Mouse (Mus musculus) heart, postnatal 0 days (tissue): Measurements from ENCODE around the gene 4933428G20Rik. TPM values are rescaled to one million over a fixed set of nuclear protein-coding genes. Genes with fewer than 3 reads are reported as not detected.

Experiments used
- ATAC-seq: fragments of 200-750 bp; cut with Nextera tagmentation; 2 replicates; pipeline ENCODE4 v1.8.0; 2017; ENCODE audit warnings: low read depth, moderate number of reproducible peaks, moderate library complexity; ENCODE audit not compliant: insufficient read depth
- DNase-seq: peaks from one replicate; pipeline ENCODE4 v3.0.0-alpha.2; 2016; ENCODE audit warnings: low spot score
- H3K27ac ChIP-seq: fragments of 300-500 bp; sonication (generic); 2 replicates; pipeline ENCODE4 v1.5.1; 2014; ENCODE audit warnings: low read depth, mild to moderate bottlenecking
- H3K27me3 ChIP-seq: fragments of 300-500 bp; sonication (generic); 2 replicates; pipeline ENCODE4 v1.6.1; 2014; ENCODE audit warnings: low read length, mixed read lengths; ENCODE audit not compliant: control insufficient read depth, insufficient read depth
- H3K36me3 ChIP-seq: fragments of 300-500 bp; sonication (generic); replicated peaks from 2 replicates; pipeline ENCODE4 v1.6.1; 2014; ENCODE audit warnings: low read length, mixed read lengths; ENCODE audit not compliant: control insufficient read depth, insufficient read depth
- H3K4me1 ChIP-seq: fragments of 300-500 bp; sonication (generic); 2 replicates; pipeline ENCODE4 v1.6.1; 2014; ENCODE audit warnings: antibody characterized with exemption; ENCODE audit not compliant: control insufficient read depth, insufficient read depth
- H3K4me2 ChIP-seq: fragments of 300-500 bp; sonication (generic); 2 replicates; pipeline ENCODE4 v1.6.1; 2014; ENCODE audit warnings: low read depth, mild to moderate bottlenecking, low read length, moderate library complexity
- H3K4me3 ChIP-seq: fragments of 300-500 bp; sonication (generic); 2 replicates; pipeline ENCODE4 v1.5.1; 2014; ENCODE audit warnings: low read depth, low read length
- H3K9ac ChIP-seq: fragments of 300-500 bp; sonication (generic); replicated peaks from 2 replicates; pipeline ENCODE4 v1.6.1; 2014; ENCODE audit warnings: low read depth, low read length, mixed read lengths
- H3K9me3 ChIP-seq: fragments of 300-500 bp; sonication (generic); replicated peaks from 2 replicates; pipeline ENCODE4 v1.6.1; 2016; ENCODE audit warnings: low read length; ENCODE audit not compliant: control insufficient read depth
- CTCF ChIP-seq: IDR thresholded peaks from 2 replicates; pipeline ENCODE4 v1.5.1; 2016; ENCODE audit warnings: antibody characterized with exemption, control low read depth, low read depth
- EP300 ChIP-seq: IDR thresholded peaks from 2 replicates; pipeline ENCODE4 v1.6.1; 2016; ENCODE audit warnings: antibody characterized with exemption, low read depth
- WGBS: fragments of 180-500 bp; shearing (Covaris S2); extraction: QIAGEN DNeasy Blood & Tissue Kit; methylation state at CpG from one replicate; pipeline ENCODE4 v1.1.7; 2014; 5-methylcytosine and 5-hydroxymethylcytosine counted together
- polyA plus RNA-seq: library from polyadenylated mRNA; unstranded; fragments of >200 nt; fragmentation: Nextera tagmentation; extraction: Ambion mirVana; gene quantifications from 2 replicates; pipeline ENCODE4 v1.2.1, GENCODE M21; 2015
- total RNA-seq: library from RNA; depleted of rRNA; stranded (reverse); fragments of >200 nt; gene quantifications from 2 replicates; pipeline ENCODE4 v1.2.3, GENCODE M21; 2014; ENCODE audit warnings: low replicate concordance

4933428G20Rik gene
- total and polyA plus RNA-seq, 2 experiments from 2014 or later = 0.45 TPM; not detected in 1

DNA sequence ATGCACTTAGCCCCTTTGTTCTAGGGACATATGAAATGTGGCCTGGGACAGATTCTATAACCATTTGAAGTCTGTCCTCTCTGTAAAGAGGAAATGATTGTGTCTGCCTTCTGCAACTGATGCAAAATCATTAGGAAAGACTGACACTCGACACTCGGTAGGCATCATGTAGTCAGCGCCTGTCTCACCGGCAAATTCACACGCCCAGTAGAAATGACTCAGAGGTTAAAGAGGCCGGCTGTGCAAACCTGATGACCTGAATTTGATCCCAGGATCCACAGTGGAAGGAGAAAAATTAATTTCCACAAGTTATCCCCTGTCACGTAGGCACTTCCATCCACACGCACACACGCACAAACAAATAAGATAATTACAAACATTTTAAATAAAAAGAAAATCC is 24.2 kb upstream of the 4933428G20Rik start:
- H3K9ac ChIP-seq = no peak overlapping the region
- no peak overlapping the region for H3K4me2 ChIP-seq
- H3K4me3 ChIP-seq = no peak overlapping the region
- H3K36me3 ChIP-seq = no peaks in the 10 kb centered on the region
- 57% methylated on average over 9 of the region's 9 CpGs for WGBS
- peaks cover 36% of the 10 kb centered on the region for H3K27me3 ChIP-seq
- DNase-seq = no peak
- H3K4me1 ChIP-seq = no peaks in the 10 kb centered on the region
- no peak for ATAC-seq
- no peak overlapping the region for H3K27ac ChIP-seq
- no peaks in the 10 kb centered on the region for H3K9me3 ChIP-seq
- no peak for TF ChIP-seq EP300
- no peak for TF ChIP-seq CTCF

DNA sequence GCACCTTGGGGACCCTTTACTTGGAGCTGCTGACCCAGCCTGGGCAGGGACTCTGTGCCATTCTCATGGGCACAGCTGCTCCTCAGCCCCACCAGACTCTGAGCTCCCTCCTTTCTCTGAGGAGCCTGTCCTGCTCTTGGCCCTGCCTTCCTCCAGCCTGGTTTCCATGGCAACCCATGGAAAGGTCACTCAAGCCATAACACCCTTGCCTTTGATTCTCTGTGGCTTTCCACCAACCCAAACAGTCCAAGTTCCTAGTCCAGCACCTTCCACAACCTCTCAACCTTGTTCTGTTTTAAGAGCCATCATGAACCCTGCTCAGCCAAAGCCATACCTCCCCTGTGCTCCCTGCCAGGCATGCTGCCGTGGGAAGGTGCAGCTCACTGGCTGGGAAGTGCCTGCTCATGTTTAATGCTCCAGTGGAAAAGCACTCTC is 23.7 kb upstream of the 4933428G20Rik start:
- ATAC-seq = no peak
- WGBS = 12% methylated on average over 1 of the region's 1 CpGs

DNA sequence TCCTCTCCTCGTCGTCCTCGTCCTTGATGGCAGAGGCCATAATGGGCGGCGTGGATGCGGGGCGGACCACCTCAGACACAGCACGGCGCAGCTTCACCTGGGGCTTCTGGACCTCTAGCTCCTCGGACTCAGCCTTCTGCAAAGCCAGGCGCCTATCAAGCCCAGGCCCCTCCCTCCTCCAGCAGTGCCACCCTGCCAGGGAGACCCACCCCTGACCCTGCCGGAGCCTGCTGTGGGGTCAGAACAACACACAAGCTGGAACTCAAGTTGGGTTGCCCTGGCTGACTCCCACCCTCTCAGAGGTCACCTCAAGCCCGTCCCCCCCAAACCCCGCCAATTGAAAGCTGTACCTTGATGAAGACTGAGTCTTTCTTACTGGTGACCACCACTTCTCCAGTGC is 23.0 kb upstream of the 4933428G20Rik start:
- H3K36me3 ChIP-seq = no peaks in the 10 kb centered on the region
- peaks cover 33% of the 10 kb centered on the region for H3K27me3 ChIP-seq
- no peak overlapping the region for H3K27ac ChIP-seq
- no peak overlapping the region for H3K9ac ChIP-seq
- WGBS = 86% methylated on average over 14 of the region's 14 CpGs
- ATAC-seq = no peak
- TF ChIP-seq EP300 = no peak
- no peaks in the 10 kb centered on the region for H3K4me1 ChIP-seq
- no peaks in the 10 kb centered on the region for H3K9me3 ChIP-seq
- H3K4me3 ChIP-seq = no peak overlapping the region
- H3K4me2 ChIP-seq = no peak overlapping the region
- no peak for DNase-seq

More for the DNA sequence above, 23.7 kb upstream of the 4933428G20Rik start:
- no peak overlapping the region for H3K27ac ChIP-seq
- no peaks in the 10 kb centered on the region for H3K4me1 ChIP-seq
- no peak overlapping the region for H3K4me2 ChIP-seq
- no peak overlapping the region for H3K4me3 ChIP-seq
- H3K9ac ChIP-seq = no peak overlapping the region
- H3K27me3 ChIP-seq = peaks cover 36% of the 10 kb centered on the region
- H3K36me3 ChIP-seq = no peaks in the 10 kb centered on the region
- no peak for TF ChIP-seq CTCF
- TF ChIP-seq EP300 = no peak
- H3K9me3 ChIP-seq = no peaks in the 10 kb centered on the region
- no peak for DNase-seq

DNA sequence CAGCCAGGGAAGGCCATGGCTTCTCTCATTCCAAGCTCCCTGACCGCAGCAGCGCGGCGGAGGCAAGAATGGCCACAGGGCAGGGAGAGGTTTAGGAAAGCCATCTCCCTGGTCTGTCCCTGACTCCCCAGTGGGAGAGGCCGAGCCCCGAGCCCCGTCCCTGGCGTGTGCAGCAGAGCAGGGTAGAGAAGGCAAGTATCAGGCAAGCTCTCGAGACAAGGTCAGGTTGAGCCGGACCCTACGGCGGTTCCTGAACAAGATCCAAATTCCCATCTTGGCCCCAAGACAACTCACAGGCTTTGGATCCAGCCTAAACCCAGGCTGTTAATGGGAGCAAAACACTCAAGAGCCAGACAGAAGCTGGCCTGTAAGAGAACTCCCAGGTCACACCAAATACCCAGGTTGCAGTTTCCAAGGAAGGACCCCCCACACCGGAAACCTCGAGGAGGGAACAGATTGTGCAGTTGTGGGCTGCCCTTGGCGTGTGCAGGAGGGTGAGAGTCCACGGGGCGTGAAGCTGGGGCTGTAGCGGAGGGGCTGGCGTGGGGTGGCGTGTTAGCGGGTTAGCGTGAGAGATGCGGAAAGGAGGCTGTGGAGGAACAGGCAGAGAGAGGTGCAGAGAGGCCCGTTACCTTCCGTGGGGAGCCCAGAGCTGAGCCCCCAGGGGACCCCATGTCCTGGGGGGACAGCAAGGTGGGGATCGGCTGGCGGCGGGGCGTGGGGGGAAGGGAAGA is 21.8 kb upstream of the 4933428G20Rik start:
- H3K4me1 ChIP-seq = no peaks in the 10 kb centered on the region
- no peak for DNase-seq
- ATAC-seq = no peak
- H3K4me3 ChIP-seq = no peak overlapping the region
- H3K4me2 ChIP-seq = no peak overlapping the region
- no peak overlapping the region for H3K27ac ChIP-seq
- no peak overlapping the region for H3K9ac ChIP-seq
- WGBS = 69% methylated on average over 29 of the region's 29 CpGs
- H3K9me3 ChIP-seq = no peaks in the 10 kb centered on the region
- no peaks in the 10 kb centered on the region for H3K36me3 ChIP-seq
- TF ChIP-seq CTCF (no peak), EP300 (no peak)
- H3K27me3 ChIP-seq = peaks cover 33% of the 10 kb centered on the region

DNA sequence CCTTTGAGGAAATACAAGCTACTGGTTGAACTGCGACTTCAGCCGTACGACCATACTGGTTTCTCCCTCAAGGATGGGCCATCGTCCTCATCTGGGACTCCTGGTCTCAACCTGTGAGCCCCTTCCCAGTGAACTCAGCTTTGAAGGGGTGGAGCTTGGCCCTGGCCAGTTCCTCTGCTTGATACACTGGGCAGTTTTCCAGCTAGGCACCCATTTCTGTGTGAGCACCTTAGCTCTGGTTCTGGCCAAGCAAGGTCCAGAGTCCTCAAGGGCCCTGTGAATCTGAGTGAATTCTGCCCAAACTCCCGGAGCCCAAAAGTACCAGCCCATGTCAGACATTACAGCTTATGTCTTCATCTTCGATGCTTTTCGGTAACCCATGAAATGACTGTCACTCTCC is 20.4 kb upstream of the 4933428G20Rik start:
- Histone ChIP-seq H3K27me3 (peaks cover 23% of the 10 kb centered on the region), H3K9ac (no peak overlapping the region), H3K4me1 (no peaks in the 10 kb centered on the region), H3K4me2 (no peak overlapping the region), H3K36me3 (no peaks in the 10 kb centered on the region), H3K4me3 (no peak overlapping the region), H3K9me3 (no peaks in the 10 kb centered on the region), H3K27ac (no peak overlapping the region)
- 86% methylated on average over 7 of the region's 7 CpGs for WGBS
- TF ChIP-seq CTCF (no peak), EP300 (no peak)
- no peak for DNase-seq
- no peak for ATAC-seq

DNA sequence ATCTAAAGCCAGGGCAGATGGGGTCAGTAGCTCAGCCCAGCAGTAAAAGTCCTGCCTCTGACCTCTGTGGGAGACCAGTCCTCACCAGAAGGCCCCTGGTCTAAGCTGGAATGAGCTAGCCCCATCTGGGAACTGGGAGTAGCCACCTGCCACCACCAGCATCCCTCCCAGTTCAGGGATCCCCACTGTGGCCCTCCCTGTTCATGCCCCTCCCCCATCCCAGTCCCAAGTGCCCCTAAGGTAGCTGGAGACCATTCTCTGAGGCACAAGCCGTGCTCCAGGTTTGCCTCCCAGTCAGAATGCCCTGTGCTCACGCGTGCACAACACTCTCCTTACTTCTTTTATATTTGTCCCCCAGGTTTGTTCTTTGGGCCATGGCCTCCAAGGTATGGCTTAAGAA is 12.9 kb upstream of the 4933428G20Rik start:
- no peaks in the 10 kb centered on the region for H3K9me3 ChIP-seq
- 73% methylated on average over 3 of the region's 3 CpGs for WGBS
- H3K36me3 ChIP-seq = no peaks in the 10 kb centered on the region
- no peak overlapping the region for H3K9ac ChIP-seq
- ATAC-seq (no peak), DNase-seq (no peak)
- no peaks in the 10 kb centered on the region for H3K4me1 ChIP-seq
- no peak overlapping the region for H3K27ac ChIP-seq
- no peak overlapping the region for H3K4me3 ChIP-seq
- TF ChIP-seq CTCF (no peak), EP300 (no peak)
- no peaks in the 10 kb centered on the region for H3K27me3 ChIP-seq
- no peak overlapping the region for H3K4me2 ChIP-seq
